Mouse (Mus musculus): ENCODE results near the gene Fgr.

DNA sequence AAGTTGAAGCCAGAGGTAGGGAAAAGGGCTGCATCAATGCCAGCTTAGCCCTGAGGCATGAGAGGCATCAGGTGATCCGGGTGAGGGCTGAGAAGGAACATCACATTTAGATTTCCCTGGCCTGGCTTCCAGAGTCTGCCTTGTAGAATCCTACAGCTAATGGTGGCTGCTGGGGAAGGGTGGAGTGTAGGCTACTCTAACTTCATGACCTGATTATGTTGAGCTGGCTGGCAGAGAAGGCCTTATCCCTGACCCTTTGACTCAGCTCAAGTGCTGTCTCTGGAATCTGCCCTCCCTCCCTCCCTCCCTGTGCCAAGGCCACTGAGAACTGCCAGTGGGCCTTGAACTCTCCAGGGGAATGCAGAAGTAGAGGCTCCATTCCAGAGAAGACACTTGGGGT, 61.6 kb downstream of the Fgr start:
- TF ChIP-seq CTCF (conservative IDR thresholded peaks at IDR 0.05 in 1 of 2, IDR thresholded peaks at IDR 0.05 in 1 of 2; ENCODE audit: low read depth in 2 of 2, low read length in 2 of 2) (no peak), ZC3H11A (IDR thresholded peaks at IDR 0.05; ENCODE audit: low read depth, low read length) (no peak), POLR2A (IDR thresholded peaks at IDR 0.05; ENCODE audit: low read depth, low read length) (no peak), EP300 (IDR thresholded peaks at IDR 0.05; ENCODE audit: low read length) (no peak), TCF12 (IDR thresholded peaks at IDR 0.05; ENCODE audit: low read depth, low read length) (no peak)
